Mouse (Mus musculus) forebrain, embryonic 15.5 days (tissue): ENCODE data around the gene Pum1. TPM values are rescaled to one million over a fixed set of nuclear protein-coding genes. Genes with fewer than 3 reads are reported as not detected.

Source experiments
- ATAC-seq: fragments of 200-750 bp; cut with Nextera tagmentation; replicated peaks from 2 replicates; pipeline ENCODE4 v1.8.0; 2017; ENCODE audit warnings: mild to moderate bottlenecking, moderate TSS enrichment, moderate library complexity
- H3K27ac ChIP-seq: fragments of 300-500 bp; sonication (generic); replicated peaks from 2 replicates; pipeline ENCODE4 v1.5.1; 2015; ENCODE audit warnings: mild to moderate bottlenecking, inconsistent platforms
- H3K27me3 ChIP-seq: fragments of 300-500 bp; sonication (generic); 2 replicates; pipeline ENCODE4 v1.6.1; 2015; ENCODE audit warnings: inconsistent platforms
- H3K36me3 ChIP-seq: fragments of 300-500 bp; sonication (generic); 2 replicates; pipeline ENCODE4 v1.6.1; 2015; ENCODE audit warnings: mild to moderate bottlenecking, inconsistent platforms
- H3K4me1 ChIP-seq: fragments of 300-500 bp; sonication (generic); 2 replicates; pipeline ENCODE4 v1.6.1; 2015; ENCODE audit warnings: inconsistent platforms
- H3K4me2 ChIP-seq: fragments of 300-500 bp; sonication (generic); replicated peaks from 2 replicates; pipeline ENCODE4 v1.6.1; 2015; ENCODE audit warnings: mild to moderate bottlenecking, inconsistent platforms
- H3K4me3 ChIP-seq: fragments of 300-500 bp; sonication (generic); 2 replicates; pipeline ENCODE4 v1.5.1; 2015; ENCODE audit warnings: mild to moderate bottlenecking, inconsistent platforms
- H3K9ac ChIP-seq: fragments of 300-500 bp; sonication (generic); replicated peaks from 2 replicates; pipeline ENCODE4 v1.6.1; 2015; ENCODE audit warnings: mild to moderate bottlenecking, inconsistent platforms
- H3K9me3 ChIP-seq: fragments of 300-500 bp; sonication (generic); 2 replicates; pipeline ENCODE4 v1.6.1; 2016; ENCODE audit warnings: inconsistent platforms
- WGBS: fragments of 180-500 bp; shearing (Covaris S2); methylation state at CpG from one replicate; pipeline ENCODE4 v1.1.7; 2015; ENCODE audit warnings: mixed read lengths; 5-methylcytosine and 5-hydroxymethylcytosine counted together
- polyA plus RNA-seq: library from polyadenylated mRNA; unstranded; fragments of >200 nt; fragmentation: Nextera tagmentation; extraction: Ambion mirVana; gene quantifications from 2 replicates; pipeline ENCODE4 v1.2.1, GENCODE M21; 2015

The Pum1 gene
- polyA plus RNA-seq, 1 experiment from 2014 or later, result 129 TPM

- ATAC-seq, result 0 out of 2 replicates have a peak, but pooled peaks have one; percentile 41
- Histone ChIP-seq H3K9ac (no peak overlapping the region), H3K27ac (0 out of 2 replicates have a peak overlapping the region, but pooled peaks have one; percentile 38), H3K27me3 (no peaks in the 10 kb centered on the region), H3K9me3 (no peaks in the 10 kb centered on the region), H3K36me3 (peaks cover 77% of the 10 kb centered on the region), H3K4me3 (no peak overlapping the region), H3K4me1 (0 out of 2 replicates have a peak, but pooled peaks cover 7% of the 10 kb centered on the region), H3K4me2 (no peak overlapping the region)
- 74% methylated on average over 5 of the region's 5 CpGs for WGBS
Measured at GRCm38 (mm10) chr4:130745561-130746306, 82.6 kb downstream of the Pum1 start.

DNA sequence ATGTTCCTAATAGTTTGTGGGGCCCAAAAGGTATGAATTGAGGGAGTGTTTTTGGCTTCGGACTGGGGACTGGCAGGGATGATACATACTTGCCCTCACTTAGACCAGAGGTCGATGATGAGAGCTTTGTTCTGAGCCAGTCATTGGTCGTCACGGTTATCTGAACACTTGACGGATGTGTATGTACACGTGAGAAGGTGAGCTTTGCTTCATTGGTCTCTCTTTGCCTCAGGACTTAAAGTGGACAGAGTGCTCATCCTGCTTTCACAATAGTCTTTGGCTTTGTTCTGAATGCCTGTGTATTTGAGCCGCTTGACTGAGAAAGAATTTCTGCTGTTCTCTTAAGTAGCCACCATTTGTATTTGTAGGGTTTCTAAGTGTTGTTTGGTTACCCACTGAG, 86.4 kb downstream of the Pum1 start:
- no peak for ATAC-seq
- Histone ChIP-seq H3K4me3 (no peak overlapping the region), H3K4me2 (no peak overlapping the region), H3K36me3 (peaks cover 89% of the 10 kb centered on the region), H3K27ac (no peak overlapping the region), H3K4me1 (0 out of 2 replicates have a peak, but pooled peaks cover 7% of the 10 kb centered on the region), H3K9ac (no peak overlapping the region), H3K9me3 (no peaks in the 10 kb centered on the region), H3K27me3 (no peaks in the 10 kb centered on the region)
- 88% methylated on average over 7 of the region's 7 CpGs for WGBS

DNA sequence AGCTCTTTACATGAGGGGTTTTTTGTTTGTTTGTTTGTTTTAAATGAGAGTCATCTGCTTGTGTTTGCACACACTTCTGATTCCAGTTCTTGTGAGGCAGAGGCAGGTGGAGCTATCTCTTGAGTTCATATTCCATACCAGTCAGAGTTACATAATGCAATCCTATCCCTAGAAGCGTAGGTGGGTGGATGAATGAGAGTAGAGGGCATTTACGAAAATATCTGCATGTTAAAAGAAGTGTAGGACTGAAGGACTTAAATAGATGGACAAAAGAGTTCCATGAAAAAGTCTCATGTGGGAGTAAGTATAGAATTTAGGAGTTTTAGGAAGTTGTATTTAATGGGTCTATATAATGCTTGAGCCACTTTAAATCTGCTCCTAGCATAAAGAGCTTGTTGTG, 88.8 kb downstream of the Pum1 start:
- H3K9ac ChIP-seq, result no peak overlapping the region
- no peak overlapping the region for H3K27ac ChIP-seq
- no peak for ATAC-seq
- no peaks in the 10 kb centered on the region for H3K9me3 ChIP-seq
- no peaks in the 10 kb centered on the region for H3K27me3 ChIP-seq
- 90% methylated on average over 2 of the region's 2 CpGs for WGBS
- H3K4me3 ChIP-seq, result no peak overlapping the region
- H3K36me3 ChIP-seq, result peaks cover 77% of the 10 kb centered on the region
- H3K4me2 ChIP-seq, result no peak overlapping the region
- H3K4me1 ChIP-seq, result no peaks in the 10 kb centered on the region

GRCm38 (mm10) chr4:130752591-130752990, 89.5 kb downstream of the Pum1 start:
- H3K9ac ChIP-seq, result no peak overlapping the region
- no peaks in the 10 kb centered on the region for H3K4me1 ChIP-seq
- no peak for ATAC-seq
- H3K27ac ChIP-seq, result no peak overlapping the region
- peaks cover 76% of the 10 kb centered on the region for H3K36me3 ChIP-seq
- no peaks in the 10 kb centered on the region for H3K9me3 ChIP-seq
- no peak overlapping the region for H3K4me3 ChIP-seq
- H3K27me3 ChIP-seq, result no peaks in the 10 kb centered on the region
- 81% methylated on average over 7 of the region's 7 CpGs for WGBS
- no peak overlapping the region for H3K4me2 ChIP-seq

GRCm38 (mm10) chr4:130753755-130754154, 90.6 kb downstream of the Pum1 start:
- no peak overlapping the region for H3K9ac ChIP-seq
- H3K27me3 ChIP-seq, result no peaks in the 10 kb centered on the region
- 82% methylated on average over 5 of the region's 5 CpGs for WGBS
- H3K4me3 ChIP-seq, result no peak overlapping the region
- H3K4me2 ChIP-seq, result no peak overlapping the region
- no peaks in the 10 kb centered on the region for H3K4me1 ChIP-seq
- no peaks in the 10 kb centered on the region for H3K9me3 ChIP-seq
- H3K27ac ChIP-seq, result no peak overlapping the region
- peaks cover 74% of the 10 kb centered on the region for H3K36me3 ChIP-seq
- ATAC-seq, result no peak

- Histone ChIP-seq H3K27me3 (no peaks in the 10 kb centered on the region), H3K9me3 (no peaks in the 10 kb centered on the region), H3K4me2 (no peak overlapping the region), H3K9ac (no peak overlapping the region), H3K4me3 (no peak overlapping the region), H3K4me1 (no peaks in the 10 kb centered on the region), H3K27ac (no peak overlapping the region), H3K36me3 (peaks cover 71% of the 10 kb centered on the region)
- WGBS, result 88% methylated on average over 2 of the region's 2 CpGs
- ATAC-seq, result no peak
Measured at GRCm38 (mm10) chr4:130754776-130755175, 91.7 kb downstream of the Pum1 start.

GRCm38 (mm10) chr4:130759875-130760274, 96.8 kb downstream of the Pum1 start:
- H3K27ac ChIP-seq, result no peak overlapping the region
- peaks cover 50% of the 10 kb centered on the region for H3K36me3 ChIP-seq
- no peaks in the 10 kb centered on the region for H3K27me3 ChIP-seq
- H3K4me3 ChIP-seq, result no peak overlapping the region
- WGBS, result 86% methylated on average over 2 of the region's 2 CpGs
- no peak overlapping the region for H3K9ac ChIP-seq
- no peaks in the 10 kb centered on the region for H3K4me1 ChIP-seq
- no peak for ATAC-seq
- H3K9me3 ChIP-seq, result no peaks in the 10 kb centered on the region
- no peak overlapping the region for H3K4me2 ChIP-seq

DNA sequence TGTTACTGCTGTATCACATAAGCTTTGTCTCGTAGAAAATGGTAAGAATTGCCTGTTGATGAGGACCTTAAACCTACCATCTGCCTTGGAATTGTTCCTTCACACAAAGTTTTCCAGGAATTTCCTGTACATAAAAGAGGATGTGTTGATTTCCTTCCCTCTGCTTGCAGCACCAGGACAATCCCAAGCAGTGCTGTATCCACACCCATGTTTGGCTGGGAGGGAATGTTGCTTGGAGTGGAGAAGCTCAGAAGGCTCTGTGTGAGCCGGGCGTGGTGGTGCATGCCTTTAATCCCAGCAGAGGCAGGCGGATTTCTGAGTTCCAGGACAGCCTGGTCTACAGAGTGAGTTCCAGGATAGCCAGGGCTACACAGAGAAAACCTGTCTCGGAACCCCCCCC, 98.7 kb downstream of the Pum1 start:
- no peaks in the 10 kb centered on the region for H3K9me3 ChIP-seq
- H3K36me3 ChIP-seq, result peaks cover 63% of the 10 kb centered on the region
- no peaks in the 10 kb centered on the region for H3K27me3 ChIP-seq
- H3K9ac ChIP-seq, result no peak overlapping the region
- WGBS, result 79% methylated on average over 5 of the region's 5 CpGs
- H3K4me3 ChIP-seq, result no peak overlapping the region
- no peaks in the 10 kb centered on the region for H3K4me1 ChIP-seq
- no peak overlapping the region for H3K4me2 ChIP-seq
- no peak overlapping the region for H3K27ac ChIP-seq
- ATAC-seq, result no peak

GRCm38 (mm10) chr4:130765399-130766160, 102.5 kb downstream of the Pum1 start:
- H3K27ac ChIP-seq, result no peak overlapping the region

DNA sequence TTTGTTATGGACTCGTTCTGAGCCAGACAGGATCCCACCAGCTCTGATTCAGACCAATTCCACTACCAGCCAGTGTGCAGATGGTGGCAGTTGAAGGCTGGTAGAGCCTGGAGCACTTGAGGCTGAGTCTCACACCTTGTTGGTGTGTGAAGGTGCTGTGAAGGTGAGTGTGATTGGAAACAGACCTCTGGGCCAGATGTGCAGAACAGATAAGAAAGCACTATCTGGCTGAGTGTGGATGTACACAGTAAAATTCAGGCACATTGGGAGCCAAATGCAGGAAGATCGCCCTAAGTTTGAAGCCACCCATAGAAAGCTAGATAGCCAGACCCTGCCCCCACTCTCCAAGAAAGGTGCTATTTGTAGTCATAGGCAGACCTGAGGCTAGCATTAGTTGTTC, 103.3 kb downstream of the Pum1 start:
- Histone ChIP-seq H3K4me2 (no peak overlapping the region), H3K9me3 (no peaks in the 10 kb centered on the region), H3K36me3 (peaks cover 67% of the 10 kb centered on the region), H3K9ac (no peak overlapping the region), H3K27me3 (no peaks in the 10 kb centered on the region), H3K27ac (no peak overlapping the region), H3K4me1 (no peaks in the 10 kb centered on the region; the same call in 1 of the 2 replicates), H3K4me3 (no peak overlapping the region)
- ATAC-seq, result no peak
- WGBS, result 92% methylated on average over 2 of the region's 2 CpGs

More at GRCm38 (mm10) chr4:130765399-130766160, 102.5 kb downstream of the Pum1 start:
- no peaks in the 10 kb centered on the region; the same call in 1 of the 2 replicates for H3K4me1 ChIP-seq
- ATAC-seq, result no peak
- no peaks in the 10 kb centered on the region for H3K27me3 ChIP-seq
- peaks cover 64% of the 10 kb centered on the region for H3K36me3 ChIP-seq
- no peaks in the 10 kb centered on the region for H3K9me3 ChIP-seq
- H3K4me3 ChIP-seq, result no peak overlapping the region
- WGBS, result 80% methylated on average over 7 of the region's 7 CpGs
- no peak overlapping the region for H3K4me2 ChIP-seq
- H3K9ac ChIP-seq, result no peak overlapping the region

DNA sequence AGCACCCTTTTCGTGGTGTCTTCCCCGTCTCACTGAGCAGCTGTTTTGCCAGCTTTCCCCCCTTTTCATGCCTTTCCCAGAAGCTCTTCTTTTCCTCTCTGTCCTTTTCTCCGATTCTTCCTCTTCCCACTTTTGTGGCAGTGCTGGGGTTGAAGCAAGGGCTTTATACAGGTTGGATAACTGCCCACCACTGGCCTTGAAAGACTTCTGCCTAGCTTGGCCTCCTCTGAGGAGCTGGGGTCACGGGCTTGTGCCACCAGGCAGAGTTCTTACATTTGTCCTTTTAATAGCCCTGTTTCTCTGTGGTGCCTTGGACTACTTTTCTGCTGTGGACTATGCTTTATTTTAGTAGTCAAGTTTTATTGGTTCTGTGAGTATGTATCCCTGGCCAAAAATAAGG, 103.8 kb downstream of the Pum1 start:
- ATAC-seq, result no peak
- Histone ChIP-seq H3K4me3 (no peak overlapping the region), H3K27me3 (no peaks in the 10 kb centered on the region), H3K9ac (no peak overlapping the region), H3K36me3 (peaks cover 71% of the 10 kb centered on the region), H3K27ac (no peak overlapping the region), H3K4me2 (no peak overlapping the region), H3K9me3 (no peaks in the 10 kb centered on the region), H3K4me1 (no peaks in the 10 kb centered on the region; the same call in 1 of the 2 replicates)
- WGBS, result 90% methylated on average over 4 of the region's 4 CpGs

DNA sequence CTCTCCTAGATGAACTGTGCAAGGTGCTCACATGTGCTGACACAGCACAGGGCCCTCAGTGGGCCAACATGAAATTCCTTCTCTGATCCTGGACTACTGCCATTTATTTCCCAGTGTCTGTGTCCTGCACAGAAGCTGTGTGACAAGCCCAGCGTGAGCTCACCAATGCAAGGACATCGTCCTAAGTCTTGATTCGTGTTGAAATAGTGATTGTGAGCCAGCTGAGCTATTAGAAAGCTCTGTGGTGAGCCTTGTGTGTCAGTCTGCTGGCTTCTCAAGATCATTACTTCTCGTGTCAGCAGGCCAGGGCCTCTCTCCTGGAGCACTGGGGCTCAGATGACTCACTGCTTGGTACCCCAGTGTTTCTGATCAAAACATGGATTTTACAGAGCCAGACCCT, 110.8 kb downstream of the Pum1 start:
- no peak for ATAC-seq
- H3K36me3 ChIP-seq, result peaks cover 58% of the 10 kb centered on the region
- H3K27me3 ChIP-seq, result no peaks in the 10 kb centered on the region
- H3K27ac ChIP-seq, result no peak overlapping the region
- H3K9ac ChIP-seq, result no peak overlapping the region
- H3K4me2 ChIP-seq, result no peak overlapping the region
- WGBS, result 85% methylated on average over 4 of the region's 4 CpGs
- H3K9me3 ChIP-seq, result no peaks in the 10 kb centered on the region
- peaks cover 12% of the 10 kb centered on the region for H3K4me1 ChIP-seq
- no peak overlapping the region for H3K4me3 ChIP-seq
